Mouse (Mus musculus): ENCODE results near the gene Hoxc6. TPM values are rescaled to one million over a fixed set of nuclear protein-coding genes. Genes with fewer than 3 reads are reported as not detected.

The Hoxc6 gene
- polyA plus RNA-seq, 1 experiment from 2014 or later: not detected

GRCm38 (mm10) chr15:102997431-102997830 lies 626 bp upstream of the Hoxc6 start:
- H3K4me3 ChIP-seq (ENCODE audit: low read depth, low read length): no peak overlapping the region

GRCm38 (mm10) chr15:102998608-102999182 lies 638 bp downstream of the Hoxc6 start:
- Histone ChIP-seq H3K36me3 (ENCODE audit: control insufficient read depth, insufficient read depth) (no peaks in the 10 kb centered on the region), H3K27ac (ENCODE audit: low read length) (no peak overlapping the region), H3K4me2 (ENCODE audit: low read depth, low read length) (peak overlapping the region; percentile 54), H3K27me3 (ENCODE audit: control insufficient read depth, insufficient read depth, low read depth, low read length) (peaks cover 91% of the 10 kb centered on the region), H3K4me1 (ENCODE audit: control insufficient read depth, low read depth, low read length) (no peaks in the 10 kb centered on the region), H3K9ac (ENCODE audit: low read depth, low read length) (no peak overlapping the region), H3K9me3 (replicated peaks; ENCODE audit: control insufficient read depth, low read length) (no peaks in the 10 kb centered on the region), H3K4me3 (ENCODE audit: low read depth, low read length) (peak overlapping the region; percentile 41)
- WGBS (ENCODE audit: insufficient replicate concordance): 2% methylated on average over 19 of the region's 19 CpGs
- no peak for ATAC-seq (ENCODE audit: low read depth)

More at GRCm38 (mm10) chr15:102997431-102997830, 626 bp upstream of the Hoxc6 start:
- Histone ChIP-seq H3K4me1 (ENCODE audit: control insufficient read depth, low read depth, low read length) (no peaks in the 10 kb centered on the region), H3K36me3 (ENCODE audit: control insufficient read depth, insufficient read depth) (no peaks in the 10 kb centered on the region), H3K27me3 (ENCODE audit: control insufficient read depth, insufficient read depth, low read depth, low read length) (peaks cover 93% of the 10 kb centered on the region), H3K27ac (ENCODE audit: low read length) (no peak overlapping the region), H3K9me3 (replicated peaks; ENCODE audit: control insufficient read depth, low read length) (no peaks in the 10 kb centered on the region), H3K4me2 (ENCODE audit: low read depth, low read length) (no peak overlapping the region), H3K9ac (ENCODE audit: low read depth, low read length) (no peak overlapping the region)
- 0% methylated on average over 3 of the region's 3 CpGs for WGBS (ENCODE audit: insufficient replicate concordance)
- no peak for ATAC-seq (ENCODE audit: low read depth)

- Histone ChIP-seq H3K4me3 (ENCODE audit: low read depth, low read length) (peak overlapping the region; percentile 41), H3K36me3 (ENCODE audit: control insufficient read depth, insufficient read depth) (no peaks in the 10 kb centered on the region), H3K27ac (ENCODE audit: low read length) (no peak overlapping the region), H3K9ac (ENCODE audit: low read depth, low read length) (no peak overlapping the region), H3K27me3 (ENCODE audit: control insufficient read depth, insufficient read depth, low read depth, low read length) (peaks cover 92% of the 10 kb centered on the region), H3K9me3 (replicated peaks; ENCODE audit: control insufficient read depth, low read length) (no peaks in the 10 kb centered on the region), H3K4me1 (ENCODE audit: control insufficient read depth, low read depth, low read length) (no peaks in the 10 kb centered on the region), H3K4me2 (ENCODE audit: low read depth, low read length) (peak overlapping the region; percentile 54)
- no peak for ATAC-seq (ENCODE audit: low read depth)
- under 1% methylated on average over 32 of the region's 33 CpGs for WGBS (ENCODE audit: insufficient replicate concordance)
Observed at GRCm38 (mm10) chr15:102999183-102999831, 1.2 kb downstream of the Hoxc6 start.

- WGBS (ENCODE audit: insufficient replicate concordance): 11% methylated on average over 11 of the region's 11 CpGs
- no peaks in the 10 kb centered on the region for H3K36me3 ChIP-seq (ENCODE audit: control insufficient read depth, insufficient read depth)
Observed at GRCm38 (mm10) chr15:102999955-103000354, 1.9 kb downstream of the Hoxc6 start.

GRCm38 (mm10) chr15:103000501-103000901 lies 2.4 kb downstream of the Hoxc6 start:
- Histone ChIP-seq H3K4me3 (ENCODE audit: low read depth, low read length) (no peak overlapping the region), H3K4me1 (ENCODE audit: control insufficient read depth, low read depth, low read length) (no peaks in the 10 kb centered on the region), H3K9me3 (replicated peaks; ENCODE audit: control insufficient read depth, low read length) (no peaks in the 10 kb centered on the region), H3K36me3 (ENCODE audit: control insufficient read depth, insufficient read depth) (no peaks in the 10 kb centered on the region), H3K27me3 (ENCODE audit: control insufficient read depth, insufficient read depth, low read depth, low read length) (peaks cover 94% of the 10 kb centered on the region), H3K27ac (ENCODE audit: low read length) (no peak overlapping the region), H3K9ac (ENCODE audit: low read depth, low read length) (no peak overlapping the region), H3K4me2 (ENCODE audit: low read depth, low read length) (no peak overlapping the region)
- no peak for ATAC-seq (ENCODE audit: low read depth)
- 6% methylated on average over 24 of the region's 24 CpGs for WGBS (ENCODE audit: insufficient replicate concordance)

More at GRCm38 (mm10) chr15:102999955-103000354, 1.9 kb downstream of the Hoxc6 start:
- no peak overlapping the region for H3K27ac ChIP-seq (ENCODE audit: low read length)
- H3K27me3 ChIP-seq (ENCODE audit: control insufficient read depth, insufficient read depth, low read depth, low read length): peaks cover 94% of the 10 kb centered on the region
- H3K4me2 ChIP-seq (ENCODE audit: low read depth, low read length): no peak overlapping the region
- no peaks in the 10 kb centered on the region for H3K4me1 ChIP-seq (ENCODE audit: control insufficient read depth, low read depth, low read length)
- ATAC-seq (ENCODE audit: low read depth): no peak
- no peak overlapping the region for H3K4me3 ChIP-seq (ENCODE audit: low read depth, low read length)
- H3K9me3 ChIP-seq (replicated peaks; ENCODE audit: control insufficient read depth, low read length): no peaks in the 10 kb centered on the region
- H3K9ac ChIP-seq (ENCODE audit: low read depth, low read length): no peak overlapping the region

- peaks cover 94% of the 10 kb centered on the region for H3K27me3 ChIP-seq (ENCODE audit: control insufficient read depth, insufficient read depth, low read depth, low read length)
- no peaks in the 10 kb centered on the region for H3K9me3 ChIP-seq (replicated peaks; ENCODE audit: control insufficient read depth, low read length)
- 34% methylated on average over 2 of the region's 2 CpGs for WGBS (ENCODE audit: insufficient replicate concordance)
- no peak overlapping the region for H3K27ac ChIP-seq (ENCODE audit: low read length)
- H3K4me3 ChIP-seq (ENCODE audit: low read depth, low read length): no peak overlapping the region
- no peak for ATAC-seq (ENCODE audit: low read depth)
- no peak overlapping the region for H3K9ac ChIP-seq (ENCODE audit: low read depth, low read length)
- no peaks in the 10 kb centered on the region for H3K4me1 ChIP-seq (ENCODE audit: control insufficient read depth, low read depth, low read length)
- H3K36me3 ChIP-seq (ENCODE audit: control insufficient read depth, insufficient read depth): no peaks in the 10 kb centered on the region
- no peak overlapping the region for H3K4me2 ChIP-seq (ENCODE audit: low read depth, low read length)
Observed at GRCm38 (mm10) chr15:103001370-103001769, 3.3 kb downstream of the Hoxc6 start.

- Histone ChIP-seq H3K27me3 (ENCODE audit: control insufficient read depth, insufficient read depth, low read depth, low read length) (peaks cover 95% of the 10 kb centered on the region), H3K4me2 (ENCODE audit: low read depth, low read length) (no peak overlapping the region), H3K36me3 (ENCODE audit: control insufficient read depth, insufficient read depth) (no peaks in the 10 kb centered on the region), H3K4me1 (ENCODE audit: control insufficient read depth, low read depth, low read length) (no peaks in the 10 kb centered on the region), H3K9me3 (replicated peaks; ENCODE audit: control insufficient read depth, low read length) (no peaks in the 10 kb centered on the region), H3K9ac (ENCODE audit: low read depth, low read length) (no peak overlapping the region), H3K4me3 (ENCODE audit: low read depth, low read length) (no peak overlapping the region), H3K27ac (ENCODE audit: low read length) (no peak overlapping the region)
- no peak for ATAC-seq (ENCODE audit: low read depth)
- 25% methylated on average over 4 of the region's 4 CpGs for WGBS (ENCODE audit: insufficient replicate concordance)
Observed at GRCm38 (mm10) chr15:103002156-103002555, 4.1 kb downstream of the Hoxc6 start.

GRCm38 (mm10) chr15:103002821-103003448 lies 4.9 kb downstream of the Hoxc6 start:
- no peaks in the 10 kb centered on the region for H3K4me1 ChIP-seq (ENCODE audit: control insufficient read depth, low read depth, low read length)
- no peak overlapping the region for H3K9ac ChIP-seq (ENCODE audit: low read depth, low read length)
- no peak for ATAC-seq (ENCODE audit: low read depth)
- H3K4me3 ChIP-seq (ENCODE audit: low read depth, low read length): no peak overlapping the region
- H3K27me3 ChIP-seq (ENCODE audit: control insufficient read depth, insufficient read depth, low read depth, low read length): peaks cover 95% of the 10 kb centered on the region
- no peaks in the 10 kb centered on the region for H3K36me3 ChIP-seq (ENCODE audit: control insufficient read depth, insufficient read depth)
- H3K27ac ChIP-seq (ENCODE audit: low read length): no peak overlapping the region
- 8% methylated on average over 13 of the region's 13 CpGs for WGBS (ENCODE audit: insufficient replicate concordance)
- H3K9me3 ChIP-seq (replicated peaks; ENCODE audit: control insufficient read depth, low read length): no peaks in the 10 kb centered on the region
- no peak overlapping the region for H3K4me2 ChIP-seq (ENCODE audit: low read depth, low read length)

- no peak overlapping the region for H3K27ac ChIP-seq (ENCODE audit: low read length)
- ATAC-seq (ENCODE audit: low read depth): no peak
- H3K4me1 ChIP-seq (ENCODE audit: control insufficient read depth, low read depth, low read length): no peaks in the 10 kb centered on the region
Observed at GRCm38 (mm10) chr15:103005308-103005707, 7.3 kb downstream of the Hoxc6 start.

More at GRCm38 (mm10) chr15:103005308-103005707, 7.3 kb downstream of the Hoxc6 start:
- Histone ChIP-seq H3K36me3 (ENCODE audit: control insufficient read depth, insufficient read depth) (no peaks in the 10 kb centered on the region), H3K4me3 (ENCODE audit: low read depth, low read length) (no peak overlapping the region), H3K27me3 (ENCODE audit: control insufficient read depth, insufficient read depth, low read depth, low read length) (peaks cover 94% of the 10 kb centered on the region), H3K9me3 (replicated peaks; ENCODE audit: control insufficient read depth, low read length) (no peaks in the 10 kb centered on the region), H3K9ac (ENCODE audit: low read depth, low read length) (no peak overlapping the region), H3K4me2 (ENCODE audit: low read depth, low read length) (no peak overlapping the region)
- WGBS (ENCODE audit: insufficient replicate concordance): 2% methylated on average over 17 of the region's 17 CpGs
